Mouse (Mus musculus): ENCODE results near the gene AC140267.1.

Gene AC140267.1

DNA sequence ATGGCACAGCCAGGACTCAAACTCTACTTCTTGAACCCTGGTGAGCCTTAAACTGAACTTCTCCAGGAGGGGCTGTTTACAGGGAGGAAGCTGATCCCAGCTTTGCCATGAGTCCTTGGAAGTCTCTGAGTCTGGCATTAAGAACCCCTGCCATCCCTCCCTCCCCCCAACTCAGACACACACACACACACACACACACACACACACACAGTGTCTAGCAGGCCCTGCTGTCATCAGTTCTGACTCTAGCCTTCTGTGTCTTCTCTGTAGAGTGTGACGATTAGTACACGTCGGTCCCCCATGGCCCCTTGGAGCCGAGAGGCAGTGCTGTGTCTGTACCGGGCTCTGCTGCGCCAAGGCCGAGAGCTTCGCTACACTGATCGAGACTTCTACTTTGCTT, at the start of gene AC140267.1:
Gene AC140267.1 (plus strand): TSS at position 301 of the 400 bp plus-strand sequence.
- DNase-seq (ENCODE audit: low read depth, low spot score), result no peak

DNA sequence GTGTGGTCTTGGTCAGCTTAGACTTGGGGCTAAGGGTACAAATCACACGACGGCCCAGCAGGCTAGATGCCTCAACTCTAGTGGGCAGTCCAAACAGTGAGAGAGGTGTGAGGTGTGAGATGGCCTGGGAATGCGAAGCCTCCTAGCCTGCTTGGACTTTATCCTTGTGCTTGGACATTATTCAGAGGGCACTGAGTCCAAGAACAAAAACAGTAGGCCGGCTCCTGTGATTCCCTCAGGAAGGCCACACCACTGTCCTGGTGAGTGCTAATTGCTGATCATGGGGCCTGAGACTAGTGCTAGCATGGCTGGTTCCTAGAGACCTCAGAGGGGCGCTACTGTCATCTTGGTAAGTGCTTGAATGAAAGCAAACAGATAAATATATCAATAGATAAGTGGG, 46.7 kb upstream of the AC140267.1 start:
- no peak for DNase-seq (ENCODE audit: low read depth, low spot score)

DNA sequence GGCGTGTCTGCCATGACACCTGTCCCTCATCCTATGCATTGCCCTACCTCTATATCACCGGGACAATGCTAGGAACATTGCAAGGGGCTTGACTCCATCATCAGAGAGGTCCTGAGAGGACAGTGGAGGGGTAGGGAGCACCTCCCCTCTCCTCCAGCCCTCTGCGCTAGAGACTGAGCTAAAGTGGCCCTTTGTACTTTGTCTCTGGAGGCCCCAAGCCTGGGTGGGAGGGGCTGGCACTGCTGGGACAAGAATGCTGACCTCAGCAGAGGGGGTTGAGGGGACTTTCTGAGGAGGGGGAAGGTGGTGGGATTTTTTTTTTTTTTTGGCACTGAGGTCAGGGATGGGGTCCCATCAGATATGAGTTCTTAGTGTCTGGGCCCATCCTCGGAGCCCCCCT, 45.6 kb upstream of the AC140267.1 start:
- DNase-seq (ENCODE audit: low read depth, low spot score), result no peak

DNA sequence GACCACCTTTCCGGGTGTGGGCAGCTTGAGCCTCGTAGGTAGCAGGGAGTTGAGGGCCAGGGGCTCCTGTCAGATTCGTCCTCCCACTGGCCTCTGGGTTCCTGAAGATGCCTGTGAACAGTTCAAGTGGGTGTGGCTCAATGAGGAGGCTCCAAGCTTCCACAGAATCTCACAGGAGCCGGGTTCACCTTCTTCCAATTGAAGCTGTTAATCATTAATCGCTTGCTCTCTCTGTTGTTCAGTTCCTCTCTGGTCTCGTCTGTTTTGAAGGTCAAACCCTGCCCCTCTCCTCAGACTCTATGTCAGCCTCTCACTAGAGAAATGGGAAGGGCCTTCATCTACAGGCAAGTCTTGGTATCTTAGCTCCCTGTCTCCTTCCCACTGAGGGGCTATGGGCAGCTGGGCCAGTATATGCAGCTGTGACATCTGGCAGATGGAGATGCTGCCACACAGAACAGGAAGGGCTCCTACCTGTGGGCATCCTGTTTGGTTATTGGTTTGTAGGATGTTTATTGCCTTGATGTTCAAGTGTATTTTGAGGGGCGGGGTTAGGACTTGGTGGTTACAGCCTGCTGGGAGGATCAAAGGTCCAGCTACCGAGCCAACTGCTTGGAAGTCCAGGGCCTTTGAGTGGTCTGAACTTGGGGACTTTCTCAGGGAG, 43.9 kb upstream of the AC140267.1 start:
- DNase-seq (ENCODE audit: low read depth, low spot score), result no peak

DNA sequence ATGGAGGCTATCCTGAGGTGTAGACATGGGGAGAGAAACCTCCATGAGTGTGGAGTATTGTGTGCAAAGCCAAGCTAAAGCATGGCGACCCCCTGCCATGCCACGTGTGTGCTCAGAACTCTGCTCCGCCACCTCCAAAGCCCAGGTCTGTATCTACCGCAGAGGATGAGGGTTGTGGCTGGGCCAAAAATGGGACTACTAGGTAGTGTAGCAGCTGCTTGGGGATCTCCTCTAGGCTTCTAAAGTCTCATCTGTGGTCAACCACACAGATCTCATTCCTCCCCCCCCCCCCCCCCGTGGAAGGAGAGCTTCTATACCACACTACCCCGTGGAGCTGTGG, 43.4 kb upstream of the AC140267.1 start:
- no peak for DNase-seq (ENCODE audit: low read depth, low spot score)

DNA sequence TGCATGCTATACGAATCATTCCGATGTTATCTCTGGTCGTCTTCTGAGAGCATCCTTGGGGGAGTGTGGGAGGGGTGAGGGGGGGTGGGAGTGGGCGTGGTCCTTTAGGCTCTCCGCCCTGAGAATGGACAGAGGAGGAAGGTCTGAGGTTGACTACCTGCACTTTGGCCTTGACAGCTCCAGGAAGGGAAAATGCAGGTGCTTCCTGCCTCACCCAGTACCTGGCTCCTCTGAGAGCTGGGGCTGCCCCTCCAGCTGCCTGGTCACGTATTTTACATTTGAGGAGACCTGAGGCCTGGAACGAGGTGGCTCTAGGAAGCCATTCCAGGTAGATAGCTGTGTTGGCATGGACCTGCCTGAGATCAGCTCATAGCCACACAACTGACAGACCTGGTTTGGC, 42.8 kb upstream of the AC140267.1 start:
- DNase-seq (ENCODE audit: low read depth, low spot score), result no peak

DNA sequence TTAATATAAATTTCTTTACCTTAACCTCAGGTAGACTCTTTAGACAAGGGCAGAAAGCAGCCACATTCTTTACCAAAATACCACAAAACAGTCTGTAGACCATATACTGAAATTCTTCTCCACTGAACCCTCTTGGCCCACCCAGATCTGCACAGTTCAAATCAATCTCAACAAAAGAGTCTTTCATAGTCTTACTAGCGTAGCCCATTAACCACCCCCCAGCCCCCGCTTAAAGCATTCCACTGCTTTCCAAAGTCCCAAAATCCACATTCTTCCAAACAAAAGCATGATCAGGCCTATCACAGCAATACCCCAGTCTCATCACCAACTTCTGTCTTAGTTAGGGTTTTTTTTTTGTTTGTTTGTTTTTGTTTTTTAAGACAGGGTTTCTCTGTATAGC, 36.1 kb upstream of the AC140267.1 start:
- no peak for DNase-seq (ENCODE audit: low read depth, low spot score)

DNA sequence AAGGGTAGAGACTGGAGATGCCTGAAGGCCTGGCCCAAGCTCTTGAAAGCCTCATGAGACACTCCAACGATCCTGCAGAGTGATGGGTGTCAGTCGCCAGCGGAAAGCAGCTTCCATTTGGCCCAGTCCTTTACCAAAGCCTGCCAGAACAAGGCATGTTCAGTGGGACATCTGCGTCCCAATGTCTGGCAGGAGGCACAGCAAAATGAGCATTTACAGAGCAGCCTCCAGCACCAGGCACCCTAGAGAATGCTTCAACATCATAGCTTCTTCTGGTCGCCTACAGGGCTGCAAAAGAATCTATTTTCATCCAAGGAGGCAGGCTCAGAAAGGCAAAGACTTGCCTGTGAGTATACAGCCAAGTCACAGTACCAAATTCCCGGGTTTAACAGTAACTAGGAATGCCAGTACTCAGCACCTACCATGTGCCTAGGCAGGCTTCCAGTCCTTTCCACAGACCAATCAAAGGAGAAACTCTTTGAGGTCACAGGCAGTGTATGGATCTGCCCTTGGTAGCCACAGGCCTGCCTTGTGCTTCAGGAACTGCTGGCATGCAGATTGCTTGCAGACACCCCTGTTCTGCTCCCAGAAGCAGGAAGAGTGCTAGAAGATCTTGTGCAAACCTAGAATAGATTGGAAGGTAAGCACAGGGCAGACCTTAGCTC, 33.4 kb upstream of the AC140267.1 start:
- DNase-seq (ENCODE audit: low read depth, low spot score), result no peak

DNA sequence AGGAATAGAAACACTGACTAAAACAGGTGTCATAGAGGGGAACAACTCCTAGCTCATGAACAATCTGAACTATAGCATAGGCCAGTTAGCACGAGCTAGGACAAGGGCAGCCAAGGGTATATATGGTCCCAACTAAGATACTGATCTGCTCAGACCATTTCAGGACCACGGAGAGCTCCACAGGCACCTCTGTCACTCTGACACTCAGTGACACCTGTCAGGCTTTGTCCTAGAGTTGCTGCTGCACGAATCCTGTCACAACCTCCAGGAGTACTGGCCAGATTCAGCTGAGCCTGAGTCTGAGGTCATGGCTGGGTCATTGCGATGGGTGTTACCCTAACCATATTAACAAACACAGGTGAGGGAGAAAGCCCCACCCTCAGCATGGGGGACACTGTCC, 32.2 kb upstream of the AC140267.1 start:
- no peak for DNase-seq (ENCODE audit: low read depth, low spot score)

DNA sequence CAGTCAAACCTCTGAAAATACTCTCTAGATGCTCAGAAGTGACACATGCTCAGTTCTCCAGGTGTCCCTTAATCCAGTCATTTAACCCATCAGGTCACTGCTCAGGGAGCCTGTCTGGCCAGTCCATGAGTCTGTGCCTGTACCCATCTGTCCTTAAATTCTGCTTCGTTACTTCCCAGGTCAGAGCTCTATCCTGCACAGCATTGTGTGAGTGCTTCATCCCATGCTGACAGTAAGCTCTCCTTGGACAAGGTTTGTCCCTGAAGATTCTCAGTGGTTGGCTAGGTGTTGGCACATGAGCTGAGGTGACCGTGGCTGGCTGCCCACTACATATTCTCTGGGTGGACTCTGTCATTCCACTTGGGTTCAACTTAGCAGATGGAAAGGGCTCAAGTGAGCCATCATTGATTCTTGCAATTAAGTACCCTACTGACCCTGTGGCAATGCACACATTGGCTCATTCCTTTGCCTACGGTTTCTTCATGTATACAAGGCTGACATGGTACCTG, 29.5 kb upstream of the AC140267.1 start:
- no peak for DNase-seq (ENCODE audit: low read depth, low spot score)

DNA sequence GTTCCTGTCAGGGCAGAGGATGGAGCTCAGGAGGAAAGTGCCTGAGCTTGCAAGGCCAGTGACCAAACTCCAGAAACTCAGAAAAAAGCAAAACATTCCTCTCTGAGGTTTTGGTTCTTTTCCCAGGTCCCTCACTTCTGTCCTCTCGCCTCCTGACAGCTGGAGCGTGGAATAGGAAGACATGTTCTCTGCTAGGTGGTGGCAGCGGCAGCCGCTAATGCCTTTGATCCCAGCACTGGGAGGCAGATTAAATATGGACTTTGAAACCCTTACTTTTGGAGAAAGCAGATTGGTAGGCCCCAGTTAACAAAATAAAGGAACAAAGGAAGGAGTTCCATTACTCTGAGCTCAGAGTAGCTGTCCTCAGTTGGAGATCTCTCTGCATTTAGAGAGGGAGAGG, 27.2 kb upstream of the AC140267.1 start:
- DNase-seq (ENCODE audit: low read depth, low spot score), result no peak

DNA sequence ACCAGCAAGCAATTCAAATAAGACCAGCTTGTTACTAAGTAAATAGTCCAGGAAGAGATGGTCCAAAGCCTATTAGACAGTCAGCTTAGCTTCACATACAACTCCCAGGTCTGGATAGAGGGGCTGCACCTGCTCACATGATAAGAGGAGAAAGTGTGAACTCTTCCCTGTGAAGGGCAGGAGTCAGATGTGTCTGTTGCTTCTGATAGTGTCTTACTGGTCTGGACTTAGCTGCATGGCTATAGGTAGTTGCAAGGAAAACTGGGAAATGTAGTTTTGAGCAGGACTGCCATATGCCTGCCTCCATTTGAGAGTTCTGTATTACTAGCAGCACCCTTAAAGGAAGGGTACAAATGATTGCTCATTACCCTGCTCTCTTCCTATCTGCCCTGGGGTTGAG, 21.9 kb upstream of the AC140267.1 start:
- DNase-seq (ENCODE audit: low read depth, low spot score), result no peak

DNA sequence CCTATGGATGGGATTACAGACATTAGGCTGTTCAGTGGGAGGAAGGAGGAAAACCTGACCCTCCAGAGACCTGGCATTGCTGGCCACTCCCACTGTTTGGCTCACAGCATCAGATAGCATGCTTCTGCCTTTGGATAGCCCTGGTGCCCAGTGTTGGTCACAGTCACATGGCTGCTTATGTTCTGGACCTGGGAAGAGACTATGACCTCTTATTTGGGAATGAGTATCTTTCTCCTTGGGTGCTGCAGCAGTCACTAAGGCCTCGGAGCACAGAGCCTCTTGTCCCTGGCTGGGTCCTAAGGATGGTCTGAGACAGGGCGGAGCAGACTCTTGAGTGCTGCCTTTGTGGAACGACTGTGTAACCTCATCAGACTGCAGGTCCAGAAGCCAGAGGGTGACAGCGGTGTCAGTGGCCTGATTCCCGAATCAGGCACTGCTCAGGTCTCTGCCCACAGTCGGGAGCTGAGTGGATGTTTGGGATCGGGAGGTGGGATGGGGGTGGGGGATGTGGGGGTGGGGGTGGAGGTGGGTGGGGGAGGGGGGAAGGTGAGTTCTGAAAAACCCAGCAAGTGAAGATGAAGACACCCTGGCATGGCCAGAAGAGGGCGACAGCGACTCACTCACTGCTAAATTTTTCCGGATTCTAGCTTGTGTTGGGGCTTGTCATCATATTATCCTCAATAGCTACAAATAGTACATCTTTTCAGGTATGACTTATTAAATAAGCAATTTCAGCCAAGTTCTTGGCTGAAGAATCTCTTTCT, 19.7 kb upstream of the AC140267.1 start:
- DNase-seq (ENCODE audit: low read depth, low spot score), result no peak

DNA sequence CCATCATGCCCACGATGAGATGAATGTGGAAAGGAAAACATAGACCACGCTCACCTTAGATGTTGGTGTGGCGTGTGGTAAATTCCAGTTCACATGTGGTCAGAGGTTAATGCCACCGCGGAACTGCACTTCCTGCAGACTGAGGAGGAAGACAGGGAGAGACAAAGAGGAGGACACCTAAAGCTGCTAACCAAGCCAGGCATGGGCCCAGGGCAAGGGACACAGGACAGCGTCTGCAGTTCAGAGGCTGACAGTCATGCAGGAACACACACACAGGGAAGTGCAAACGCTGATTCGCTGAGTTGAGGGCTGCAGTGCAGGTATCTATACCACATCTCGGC, 19.2 kb upstream of the AC140267.1 start:
- DNase-seq (ENCODE audit: low read depth, low spot score), result no peak

DNA sequence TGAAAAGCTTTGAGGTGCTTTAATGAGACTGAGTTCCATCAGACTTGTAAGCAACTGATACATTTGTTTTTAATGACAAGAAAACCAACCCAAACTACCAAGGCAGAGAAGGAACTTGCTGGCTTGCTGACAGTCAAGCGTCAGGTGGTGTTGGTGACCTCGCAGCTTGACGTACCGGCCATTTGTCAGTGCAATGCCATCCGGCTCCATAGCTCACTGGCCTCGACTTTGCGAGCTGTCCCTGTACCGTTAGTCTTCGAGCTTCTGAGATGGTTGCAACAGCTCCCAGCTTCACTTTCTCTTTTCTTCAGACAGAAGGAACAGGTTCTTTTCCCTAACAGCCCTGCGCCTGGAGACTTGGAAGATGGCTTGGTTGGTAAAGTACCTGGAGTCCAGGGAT, 18.2 kb upstream of the AC140267.1 start:
- no peak for DNase-seq (ENCODE audit: low read depth, low spot score)

DNA sequence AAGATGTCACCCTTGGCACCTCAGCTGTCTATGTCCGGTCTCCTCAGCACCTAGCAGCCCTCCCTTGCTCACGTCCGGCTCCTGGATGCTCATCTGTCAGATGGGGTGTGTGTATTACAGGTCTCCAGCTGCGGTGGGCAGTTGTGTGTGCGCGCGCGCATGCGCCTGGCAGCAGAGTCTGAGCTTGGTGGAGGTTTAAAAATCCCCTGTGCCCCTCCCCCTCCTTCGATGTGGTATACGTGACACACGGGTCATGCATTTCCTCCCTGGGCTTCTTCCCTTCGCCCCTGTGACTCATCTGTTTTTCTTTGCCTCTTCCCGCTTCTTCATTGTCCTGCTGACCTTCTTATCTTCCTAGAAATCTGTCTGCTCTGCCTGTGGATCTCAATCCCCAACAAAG, 16.4 kb upstream of the AC140267.1 start:
- no peak for DNase-seq (ENCODE audit: low read depth, low spot score)

DNA sequence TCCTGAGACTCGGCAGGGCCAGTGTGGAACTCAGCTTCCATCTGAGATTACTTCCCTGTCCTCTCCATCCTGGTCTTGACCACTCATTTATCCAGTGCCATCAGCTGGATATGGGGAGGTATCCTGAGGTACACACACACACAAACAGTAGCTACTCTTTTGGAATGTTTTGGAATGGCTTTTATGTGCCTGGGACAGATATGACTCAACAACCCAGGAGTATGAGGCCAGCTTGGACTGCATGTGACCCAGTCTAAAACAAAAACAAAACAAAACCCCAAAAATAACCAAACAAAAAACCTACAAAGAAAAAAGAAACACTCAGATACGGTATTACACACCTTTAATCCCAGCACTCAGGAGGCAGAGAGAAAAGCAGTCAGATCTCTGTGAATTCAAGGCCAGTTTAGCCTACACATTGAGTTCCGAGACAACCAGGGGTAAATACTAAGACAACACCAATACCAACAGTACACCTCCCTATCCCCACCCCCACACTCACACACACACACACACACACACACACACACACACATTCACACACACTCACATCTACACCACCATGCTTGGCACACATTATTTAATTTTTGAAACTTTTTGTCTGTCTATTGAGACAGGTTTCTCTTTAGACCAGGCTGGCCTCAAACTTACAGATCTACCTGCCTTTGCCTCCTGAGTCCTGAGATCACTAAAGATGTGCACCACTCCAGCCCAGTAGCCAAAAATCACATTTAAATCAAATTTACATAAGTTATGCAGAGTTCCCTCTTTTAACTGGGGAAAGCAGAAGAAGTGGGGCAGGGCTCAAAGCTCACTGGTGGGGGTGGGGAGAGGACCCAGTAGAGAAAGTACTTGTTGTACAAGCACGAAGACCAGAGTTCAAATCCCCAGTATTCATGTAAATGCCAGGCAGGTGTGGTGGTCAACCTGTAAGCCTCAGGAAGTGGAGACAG, 15.7 kb upstream of the AC140267.1 start:
- DNase-seq (ENCODE audit: low read depth, low spot score), result no peak

DNA sequence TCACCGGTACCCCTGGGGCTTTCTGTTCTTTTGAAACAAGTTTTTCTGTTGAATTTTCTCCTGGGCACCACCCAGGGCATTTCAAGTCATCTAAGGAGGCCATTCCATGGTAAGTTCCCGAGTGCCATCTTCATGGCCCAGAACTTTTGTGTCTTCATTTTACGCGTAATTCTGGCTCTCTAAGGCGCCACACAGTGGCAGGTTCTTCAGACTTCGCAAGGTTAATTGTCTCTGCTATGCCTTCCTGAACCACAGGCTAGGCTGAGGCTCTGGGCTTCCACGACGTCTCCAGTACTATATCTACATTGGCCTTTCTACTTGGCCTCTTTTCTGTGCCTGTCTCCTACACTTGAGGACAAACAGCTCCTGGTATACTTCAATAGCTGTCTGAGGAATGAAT, 14.6 kb upstream of the AC140267.1 start:
- no peak for DNase-seq (ENCODE audit: low read depth, low spot score)

DNA sequence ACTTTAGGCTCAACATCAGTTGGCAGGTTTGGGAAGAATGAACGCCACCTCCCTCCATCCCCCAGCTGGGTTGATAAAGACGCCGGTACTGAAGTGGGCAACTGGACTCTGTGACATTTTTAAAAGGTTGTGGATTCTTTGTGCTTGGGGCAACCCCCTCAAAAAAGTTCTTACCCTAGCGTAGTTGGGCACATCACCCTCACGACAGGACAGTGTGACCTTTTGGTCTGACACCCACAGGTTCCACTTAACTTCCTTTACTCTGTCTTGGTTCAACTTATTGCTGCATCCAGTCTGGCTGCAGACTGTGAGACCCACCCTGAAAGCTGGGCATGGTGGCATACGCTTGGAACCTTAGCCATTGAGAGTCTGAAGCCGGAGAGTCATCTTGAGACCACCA, 11.9 kb upstream of the AC140267.1 start:
- DNase-seq (ENCODE audit: low read depth, low spot score), result no peak

DNA sequence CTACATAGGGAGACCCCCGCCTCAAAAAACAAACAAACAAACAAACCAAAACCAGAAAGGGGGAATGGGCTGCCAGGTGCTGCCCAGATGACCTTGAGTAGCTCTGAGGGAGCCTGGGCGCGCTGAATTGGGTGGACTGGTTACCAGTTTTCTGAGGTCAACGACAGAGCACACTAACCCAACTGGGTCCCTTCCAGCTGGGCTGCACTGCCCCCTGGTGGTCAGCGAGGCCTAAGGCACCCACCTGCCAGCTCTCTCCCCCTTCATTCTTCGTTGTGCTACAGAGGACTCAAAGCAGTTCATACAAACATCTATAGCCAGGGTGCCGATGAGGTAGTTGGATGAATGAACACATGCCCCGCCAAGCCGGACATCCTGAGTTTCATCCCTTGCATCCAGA, 10.4 kb upstream of the AC140267.1 start:
- peak; percentile 72 for DNase-seq (ENCODE audit: low read depth, low spot score)

DNA sequence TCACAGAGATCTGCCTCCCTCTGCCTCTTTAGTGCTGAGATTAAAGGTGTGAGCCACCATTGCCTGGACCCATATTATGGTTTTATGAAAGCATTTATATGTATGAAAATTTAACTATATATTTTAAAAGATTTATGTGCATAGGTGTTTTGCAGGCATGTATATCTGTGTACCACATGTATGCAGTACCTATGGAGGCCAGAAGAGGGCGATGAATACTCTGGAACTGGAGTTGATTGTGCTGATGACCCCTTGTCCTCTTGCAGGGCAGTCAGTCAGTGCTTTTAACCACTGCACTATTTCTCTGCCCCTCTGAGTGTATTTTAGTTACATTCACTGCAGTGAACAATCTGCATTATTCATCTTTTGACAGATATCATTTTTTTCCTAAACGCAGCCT, 9.8 kb upstream of the AC140267.1 start:
- DNase-seq (ENCODE audit: low read depth, low spot score), result peak; percentile 71

Data from retina, postnatal 7 days (tissue).